In genomic region chr13:26080302-26080701, GRCm38 (mm10) we compare ENCODE assay signal across 20 mouse cellular contexts.
A peak's percentile ranks its signal among the peaks of the same experiment; 100 is the strongest.
DNase-seq lines count a peak whose midpoint lies in the region; ATAC-seq lines count a peak whose summit lies in the region.
"Had no signal": no experiment of that assay in that cellular context is flagged by ENCODE, and none has a peak within 500 bp of the region (broad histone marks: within the 10 kb centered on the region; RNA-seq: fewer than 3 reads in every experiment).

No protein-coding gene starts in this region.

- peaks cover 4% of the 10 kb centered on the region for H3K4me1 ChIP-seq in forebrain, embryonic 16.5 days (replicated peaks; ENCODE audit: control insufficient read depth, insufficient read depth, low read length)
- H3K4me1 ChIP-seq in forebrain, embryonic 12.5 days, result 0 out of 2 replicates have a peak, but pooled peaks cover 6% of the 10 kb centered on the region
- H3K4me1 ChIP-seq in embryonic facial prominence, embryonic 12.5 days, result peaks cover 11% of the 10 kb centered on the region; the same call in 1 of the 2 replicates
- 0 out of 2 replicates have a peak, but pooled peaks cover 5% of the 10 kb centered on the region for H3K4me1 ChIP-seq in limb, embryonic 11.5 days (ENCODE audit: control insufficient read depth, insufficient read depth, low read length)
- peaks cover 5% of the 10 kb centered on the region for H3K4me1 ChIP-seq in neural tube, embryonic 15.5 days
- H3K4me1 ChIP-seq: heart, embryonic 13.5 days; neural tube, embryonic 12.5 days had no signal

- ATAC-seq in forebrain, embryonic 16.5 days, result peak; percentile 31; the same call in 1 of the 2 replicates
- ATAC-seq in forebrain, embryonic 12.5 days (ENCODE audit: low FRiP score), result no peak
- ATAC-seq in embryonic facial prominence, embryonic 12.5 days (ENCODE audit: insufficient number of reproducible peaks, insufficient read depth, low FRiP score, low TSS enrichment), result no peak
- peak; percentile 73 for ATAC-seq in limb, embryonic 11.5 days (ENCODE audit: insufficient number of reproducible peaks, low FRiP score, low TSS enrichment, low read depth)
- no peak for ATAC-seq in neural tube, embryonic 15.5 days (ENCODE audit: low FRiP score)

- no peak overlapping the region for H3K9ac ChIP-seq in forebrain, embryonic 16.5 days (replicated peaks; ENCODE audit: low read depth, low read length)
- H3K9ac ChIP-seq in forebrain, embryonic 12.5 days, result no peak overlapping the region
- no peak overlapping the region for H3K9ac ChIP-seq in embryonic facial prominence, embryonic 12.5 days
- H3K9ac ChIP-seq in limb, embryonic 11.5 days (ENCODE audit: low read length), result no peak overlapping the region
- no peak overlapping the region for H3K9ac ChIP-seq in neural tube, embryonic 15.5 days (replicated peaks)
- H3K9ac ChIP-seq: heart, embryonic 13.5 days; neural tube, embryonic 12.5 days had no signal

- H3K4me2 ChIP-seq in forebrain, embryonic 16.5 days (ENCODE audit: low read length), result no peak overlapping the region
- H3K4me2 ChIP-seq in forebrain, embryonic 12.5 days, result no peak overlapping the region
- H3K4me2 ChIP-seq in embryonic facial prominence, embryonic 12.5 days (replicated peaks), result no peak overlapping the region
- no peak overlapping the region for H3K4me2 ChIP-seq in limb, embryonic 11.5 days (ENCODE audit: low read depth, severe bottlenecking)
- H3K4me2 ChIP-seq in neural tube, embryonic 15.5 days, result no peak overlapping the region
- H3K4me2 ChIP-seq: heart, embryonic 13.5 days; neural tube, embryonic 12.5 days had no signal

- DNase-seq in brain, adult 2 months (ENCODE audit: low read depth, low spot score), result peak; percentile 8
- peak; percentile 66 for DNase-seq in limb, embryonic 11.5 days (ENCODE audit: low spot score)
- DNase-seq in spleen, postnatal 36 days (ENCODE audit: low spot score in 2 of 2), result no peak
- DNase-seq in urinary bladder, adult 2 months (ENCODE audit: low spot score), result no peak
- DNase-seq: B cell, adult 2 months; cerebellum, adult 18-20 months; heart, postnatal 4 days; kidney, adult 18-20 months; kidney, postnatal 4 days; liver; lung, adult 2 months; lung, postnatal 4 days; right cerebral cortex, postnatal 25 days; thymus, postnatal 4 days had no signal

- no peak overlapping the region for H3K4me3 ChIP-seq in forebrain, embryonic 16.5 days (replicated peaks; ENCODE audit: low read length)
- H3K4me3 ChIP-seq in forebrain, embryonic 12.5 days (replicated peaks), result no peak overlapping the region
- H3K4me3 ChIP-seq in embryonic facial prominence, embryonic 12.5 days, result no peak overlapping the region
- H3K4me3 ChIP-seq in limb, embryonic 11.5 days (ENCODE audit: low read depth, low read length), result no peak overlapping the region
- H3K4me3 ChIP-seq in neural tube, embryonic 15.5 days (replicated peaks), result no peak overlapping the region
- H3K4me3 ChIP-seq: heart, embryonic 13.5 days; neural tube, embryonic 12.5 days had no signal

- WGBS in forebrain, embryonic 16.5 days, result 49% methylated on average over 4 of the region's 4 CpGs
- 56% methylated on average over 4 of the region's 4 CpGs for WGBS in forebrain, embryonic 12.5 days
- WGBS in embryonic facial prominence, embryonic 12.5 days, result 16% methylated on average over 4 of the region's 4 CpGs
- WGBS in limb, embryonic 11.5 days, result 25% methylated on average over 4 of the region's 4 CpGs
- 63% methylated on average over 4 of the region's 4 CpGs for WGBS in neural tube, embryonic 15.5 days

- H3K27ac ChIP-seq in forebrain, embryonic 16.5 days (ENCODE audit: low read length), result no peak overlapping the region
- no peak overlapping the region for H3K27ac ChIP-seq in forebrain, embryonic 12.5 days
- H3K27ac ChIP-seq in embryonic facial prominence, embryonic 12.5 days, result peak overlapping the region; percentile 70
- no peak overlapping the region for H3K27ac ChIP-seq in limb, embryonic 11.5 days (replicated peaks; ENCODE audit: low read depth, low read length)
- H3K27ac ChIP-seq in neural tube, embryonic 15.5 days (replicated peaks), result no peak overlapping the region
- H3K27ac ChIP-seq: heart, embryonic 13.5 days had no signal

- no peaks in the 10 kb centered on the region for H3K27me3 ChIP-seq in forebrain, embryonic 16.5 days (replicated peaks; ENCODE audit: control insufficient read depth, insufficient read depth, low read length)
- no peaks in the 10 kb centered on the region for H3K27me3 ChIP-seq in forebrain, embryonic 12.5 days
- no peaks in the 10 kb centered on the region for H3K27me3 ChIP-seq in embryonic facial prominence, embryonic 12.5 days
- no peaks in the 10 kb centered on the region for H3K27me3 ChIP-seq in limb, embryonic 11.5 days (ENCODE audit: control insufficient read depth, insufficient read depth, low read length)
- no peaks in the 10 kb centered on the region for H3K27me3 ChIP-seq in neural tube, embryonic 15.5 days (replicated peaks)
- H3K27me3 ChIP-seq: heart, embryonic 13.5 days; neural tube, embryonic 12.5 days had no signal

- H3K9me3 ChIP-seq in forebrain, embryonic 16.5 days (ENCODE audit: control insufficient read depth, low read length), result no peaks in the 10 kb centered on the region
- no peaks in the 10 kb centered on the region for H3K9me3 ChIP-seq in forebrain, embryonic 12.5 days
- H3K9me3 ChIP-seq in embryonic facial prominence, embryonic 12.5 days, result no peaks in the 10 kb centered on the region
- H3K9me3 ChIP-seq in limb, embryonic 11.5 days (ENCODE audit: control insufficient read depth, low read length), result no peaks in the 10 kb centered on the region
- H3K9me3 ChIP-seq in neural tube, embryonic 15.5 days (replicated peaks), result no peaks in the 10 kb centered on the region
- H3K9me3 ChIP-seq: heart, embryonic 13.5 days; neural tube, embryonic 12.5 days had no signal

- H3K36me3 ChIP-seq in forebrain, embryonic 16.5 days (ENCODE audit: control insufficient read depth, insufficient read depth), result no peaks in the 10 kb centered on the region
- no peaks in the 10 kb centered on the region for H3K36me3 ChIP-seq in forebrain, embryonic 12.5 days (replicated peaks)
- H3K36me3 ChIP-seq in embryonic facial prominence, embryonic 12.5 days, result no peaks in the 10 kb centered on the region
- no peaks in the 10 kb centered on the region for H3K36me3 ChIP-seq in limb, embryonic 11.5 days (ENCODE audit: control insufficient read depth, insufficient read depth, low read length)
- no peaks in the 10 kb centered on the region for H3K36me3 ChIP-seq in neural tube, embryonic 15.5 days
- H3K36me3 ChIP-seq: heart, embryonic 13.5 days; neural tube, embryonic 12.5 days had no signal

Comparison
In these comparisons a context has a peak if more than half of its experiments do, and no peak if none do; other contexts are left out.
1. ATAC-seq: peak in forebrain, embryonic 16.5 days (single experiment) and limb, embryonic 11.5 days (single experiment); none in forebrain, embryonic 12.5 days (single experiment), embryonic facial prominence, embryonic 12.5 days (single experiment) and neural tube, embryonic 15.5 days (single experiment).
2. DNase-seq: peak in brain, adult 2 months (single experiment) and limb, embryonic 11.5 days (single experiment); none in spleen, postnatal 36 days (0 of 2) and urinary bladder, adult 2 months (single experiment).